Mouse (Mus musculus) spleen, adult 12 weeks (tissue): ENCODE results near the gene Clcn1.

ENCODE experiments used
- DNase-seq: peaks from one replicate; pipeline ENCODE4 v3.0.0; 2022; ENCODE audit warnings: low spot score

The Clcn1 gene

GRCm38 (mm10) chr6:42309816-42310378 is 23.4 kb downstream of the Clcn1 start:
- DNase-seq: no peak

- no peak for DNase-seq
These were observed 24.1 kb downstream of the Clcn1 start for GRCm38 (mm10) chr6:42310427-42311053.

GRCm38 (mm10) chr6:42318293-42318692 is 31.8 kb downstream of the Clcn1 start:
- no peak for DNase-seq

- DNase-seq: no peak
These were observed 37.0 kb downstream of the Clcn1 start for GRCm38 (mm10) chr6:42323371-42324066.

GRCm38 (mm10) chr6:42324067-42324481 is 37.6 kb downstream of the Clcn1 start:
- DNase-seq: no peak

GRCm38 (mm10) chr6:42324482-42325267 is 38.2 kb downstream of the Clcn1 start, which contains the start of gene Fam131b:
Gene Fam131b, minus strand, starts transcription at chr6:42324643.
- no peak for DNase-seq

GRCm38 (mm10) chr6:42325268-42325609 is 38.8 kb downstream of the Clcn1 start:
- DNase-seq: peak; percentile 53

- DNase-seq: no peak
These were observed 40.0 kb downstream of the Clcn1 start for GRCm38 (mm10) chr6:42326509-42326908.

GRCm38 (mm10) chr6:42328757-42329156 is 42.3 kb downstream of the Clcn1 start:
- no peak for DNase-seq

- DNase-seq: no peak
These were observed 43.7 kb downstream of the Clcn1 start for GRCm38 (mm10) chr6:42330216-42330615.

- DNase-seq: no peak
These were observed 44.5 kb downstream of the Clcn1 start for GRCm38 (mm10) chr6:42330946-42331345.

- no peak for DNase-seq
These were observed 52.7 kb downstream of the Clcn1 start for GRCm38 (mm10) chr6:42339189-42339588.

GRCm38 (mm10) chr6:42339981-42340380 is 53.5 kb downstream of the Clcn1 start:
- DNase-seq: no peak

- DNase-seq: no peak
These were observed 55.7 kb downstream of the Clcn1 start for GRCm38 (mm10) chr6:42342171-42342570.

- no peak for DNase-seq
These were observed 57.1 kb downstream of the Clcn1 start for GRCm38 (mm10) chr6:42343361-42344120.

- no peak for DNase-seq
These were observed 57.8 kb downstream of the Clcn1 start for GRCm38 (mm10) chr6:42344255-42344654.

- DNase-seq: no peak
These were observed 62.0 kb downstream of the Clcn1 start for GRCm38 (mm10) chr6:42348281-42349005.

- DNase-seq: peak; percentile 33
These were observed 62.5 kb downstream of the Clcn1 start for GRCm38 (mm10) chr6:42349006-42349425.

GRCm38 (mm10) chr6:42349426-42350020 is 63.0 kb downstream of the Clcn1 start, which contains the start of gene Zyx:
Gene Zyx, plus strand, starts transcription at chr6:42349630.
- DNase-seq: peak; percentile 62
